Mouse (Mus musculus) forebrain, embryonic 11.5 days (tissue): ENCODE results near the gene Bik. TPM values are rescaled to one million over a fixed set of nuclear protein-coding genes. Genes with fewer than 3 reads are reported as not detected.

ENCODE experiments used
- ATAC-seq: fragments of 200-750 bp; cut with Nextera tagmentation; replicated peaks from 2 replicates; pipeline ENCODE4 v1.8.0; 2017; ENCODE audit warnings: moderate TSS enrichment; ENCODE audit not compliant: low FRiP score
- DNase-seq: peaks from one replicate; pipeline ENCODE4 v3.0.0-alpha.2; 2017; ENCODE audit warnings: low spot score
- H3K27ac ChIP-seq: fragments of 300-500 bp; sonication (generic); 2 replicates; pipeline ENCODE4 v1.5.1; 2014; ENCODE audit warnings: low read depth, low read length
- H3K27me3 ChIP-seq: fragments of 300-500 bp; sonication (generic); 2 replicates; pipeline ENCODE4 v1.6.1; 2014; ENCODE audit warnings: mild to moderate bottlenecking, low read length, mixed read lengths; ENCODE audit not compliant: control insufficient read depth, insufficient read depth
- H3K36me3 ChIP-seq: fragments of 300-500 bp; sonication (generic); 2 replicates; pipeline ENCODE4 v1.6.1; 2014; ENCODE audit warnings: mild to moderate bottlenecking, low read length, moderate library complexity, mixed read lengths; ENCODE audit not compliant: control insufficient read depth, insufficient read depth
- H3K4me1 ChIP-seq: fragments of 300-500 bp; sonication (generic); replicated peaks from 2 replicates; pipeline ENCODE4 v1.6.1; 2014; ENCODE audit warnings: low read length, mixed read lengths; ENCODE audit not compliant: control insufficient read depth, insufficient read depth
- H3K4me2 ChIP-seq: fragments of 300-500 bp; sonication (generic); 2 replicates; pipeline ENCODE4 v1.6.1; 2014; ENCODE audit warnings: low read depth, mild to moderate bottlenecking, low read length, moderate library complexity, mixed read lengths; ENCODE audit not compliant: severe bottlenecking
- H3K4me3 ChIP-seq: fragments of 300-500 bp; sonication (generic); 2 replicates; pipeline ENCODE4 v1.5.1; 2014; ENCODE audit warnings: low read depth, low read length
- H3K9ac ChIP-seq: fragments of 300-500 bp; sonication (generic); 2 replicates; pipeline ENCODE4 v1.6.1; 2014; ENCODE audit warnings: low read length
- H3K9me3 ChIP-seq: fragments of 300-500 bp; sonication (generic); 2 replicates; pipeline ENCODE4 v1.6.1; 2016; ENCODE audit warnings: low read length, mixed read lengths; ENCODE audit not compliant: control insufficient read depth
- WGBS: fragments of 180-500 bp; shearing (Covaris S2); extraction: QIAGEN DNeasy Blood & Tissue Kit; methylation state at CpG from one replicate; pipeline ENCODE4 v1.1.7; 2014; 5-methylcytosine and 5-hydroxymethylcytosine counted together
- polyA plus RNA-seq: library from polyadenylated mRNA; unstranded; fragments of >200 nt; fragmentation: Nextera tagmentation; extraction: Ambion mirVana; gene quantifications from 2 replicates; pipeline ENCODE4 v1.2.1, GENCODE M21; 2014

Gene Bik
- polyA plus RNA-seq, 1 experiment from 2014 or later, result 2.3 TPM

DNA sequence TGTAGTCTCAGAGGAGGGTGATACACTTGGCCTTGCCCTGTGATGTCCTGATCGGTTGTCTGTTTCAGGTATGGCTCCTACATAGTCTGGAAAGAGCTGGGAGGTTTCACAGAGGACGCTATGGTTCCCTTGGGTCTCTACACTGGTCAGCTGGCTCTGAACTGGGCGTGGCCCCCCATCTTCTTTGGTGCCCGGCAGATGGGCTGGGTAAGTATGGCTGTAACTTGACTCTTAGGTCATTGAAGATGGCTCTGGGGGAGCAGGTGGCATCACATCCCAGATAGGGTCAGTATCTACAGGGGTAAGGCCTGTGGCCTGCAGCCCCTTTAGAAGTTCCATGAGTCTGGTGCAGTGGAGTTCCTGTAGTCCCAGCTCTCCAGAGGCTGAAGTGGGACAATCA, 45.5 kb downstream of the Bik start:
- no peaks in the 10 kb centered on the region for H3K9me3 ChIP-seq
- no peaks in the 10 kb centered on the region for H3K27me3 ChIP-seq
- no peak overlapping the region for H3K9ac ChIP-seq
- no peak overlapping the region for H3K4me3 ChIP-seq
- no peaks in the 10 kb centered on the region for H3K4me1 ChIP-seq
- no peak overlapping the region for H3K4me2 ChIP-seq
- H3K27ac ChIP-seq, result no peak overlapping the region
- ATAC-seq (no peak), DNase-seq (no peak)
- 92% methylated on average over 4 of the region's 4 CpGs for WGBS
- H3K36me3 ChIP-seq, result peaks cover 5% of the 10 kb centered on the region; the same call in 1 of the 2 replicates

- 93% methylated on average over 12 of the region's 12 CpGs for WGBS
- Histone ChIP-seq H3K36me3 (peaks cover 8% of the 10 kb centered on the region; the same call in 1 of the 2 replicates), H3K9ac (no peak overlapping the region), H3K4me2 (no peak overlapping the region), H3K4me1 (no peaks in the 10 kb centered on the region), H3K4me3 (no peak overlapping the region), H3K27me3 (no peaks in the 10 kb centered on the region), H3K27ac (no peak overlapping the region), H3K9me3 (no peaks in the 10 kb centered on the region)
- no peak for ATAC-seq
- no peak for DNase-seq
Measured at GRCm38 (mm10) chr15:83573606-83574005, 46.9 kb downstream of the Bik start.

DNA sequence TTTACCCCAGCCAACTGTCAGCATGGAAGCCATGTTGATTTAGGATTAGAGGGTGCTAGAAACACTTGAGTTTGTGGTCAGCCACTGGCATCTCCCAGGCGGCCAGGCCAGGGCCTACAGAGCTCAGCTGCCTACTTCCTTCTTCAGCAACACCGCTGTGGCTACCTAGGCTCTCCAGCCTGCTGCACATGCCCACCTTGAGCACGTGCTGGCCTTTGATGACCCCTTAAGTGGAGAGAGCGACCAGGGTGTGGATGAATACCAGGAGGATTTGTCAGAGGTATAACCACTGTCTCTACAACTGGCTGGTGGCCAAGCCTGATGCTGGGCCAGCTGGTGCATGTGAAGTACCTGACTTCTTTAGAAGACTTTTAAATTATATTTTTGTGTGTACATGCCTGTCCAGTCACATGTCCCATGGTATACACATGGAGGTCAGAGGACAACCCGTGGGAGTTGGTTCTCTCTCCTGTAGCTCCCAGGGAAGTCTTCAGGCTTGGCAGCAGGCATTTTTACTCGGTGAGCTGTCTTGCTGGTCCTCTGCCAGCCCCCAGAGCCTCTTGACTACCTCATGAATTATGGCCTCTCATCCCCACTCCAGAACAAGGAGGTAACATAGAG, 48.2 kb downstream of the Bik start:
- H3K4me1 ChIP-seq, result no peaks in the 10 kb centered on the region
- no peak overlapping the region for H3K4me3 ChIP-seq
- no peak for ATAC-seq
- no peak overlapping the region for H3K4me2 ChIP-seq
- WGBS, result 88% methylated on average over 6 of the region's 6 CpGs
- no peaks in the 10 kb centered on the region for H3K9me3 ChIP-seq
- H3K9ac ChIP-seq, result no peak overlapping the region
- H3K36me3 ChIP-seq, result peaks cover 13% of the 10 kb centered on the region; the same call in 1 of the 2 replicates
- H3K27ac ChIP-seq, result no peak overlapping the region
- no peaks in the 10 kb centered on the region for H3K27me3 ChIP-seq
- DNase-seq, result no peak

DNA sequence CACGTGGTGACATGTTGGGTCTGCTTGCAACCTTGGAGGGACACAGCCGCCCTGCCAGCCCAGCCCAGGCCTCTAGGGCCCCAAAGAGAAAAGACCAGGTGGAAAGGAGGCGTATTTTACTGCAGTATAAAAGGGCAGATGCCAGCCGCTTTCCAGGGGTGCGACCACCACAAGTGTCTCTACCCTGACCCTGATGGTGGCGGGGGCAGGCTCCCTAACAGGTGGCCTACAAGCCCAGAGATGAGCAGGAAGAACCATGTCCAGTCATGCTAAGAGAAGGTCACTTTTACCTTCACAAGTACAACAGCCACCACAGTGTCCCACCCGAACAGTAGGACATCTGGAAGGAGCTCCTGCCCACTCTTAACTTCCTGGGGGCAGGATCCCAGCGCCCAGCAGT, 48.9 kb downstream of the Bik start:
- Histone ChIP-seq H3K4me1 (no peaks in the 10 kb centered on the region), H3K27ac (no peak overlapping the region), H3K4me3 (no peak overlapping the region), H3K9me3 (no peaks in the 10 kb centered on the region), H3K36me3 (peaks cover 16% of the 10 kb centered on the region; the same call in 1 of the 2 replicates), H3K4me2 (no peak overlapping the region), H3K27me3 (no peaks in the 10 kb centered on the region), H3K9ac (no peak overlapping the region)
- no peak for ATAC-seq
- DNase-seq, result no peak
- WGBS, result 96% methylated on average over 8 of the region's 8 CpGs

DNA sequence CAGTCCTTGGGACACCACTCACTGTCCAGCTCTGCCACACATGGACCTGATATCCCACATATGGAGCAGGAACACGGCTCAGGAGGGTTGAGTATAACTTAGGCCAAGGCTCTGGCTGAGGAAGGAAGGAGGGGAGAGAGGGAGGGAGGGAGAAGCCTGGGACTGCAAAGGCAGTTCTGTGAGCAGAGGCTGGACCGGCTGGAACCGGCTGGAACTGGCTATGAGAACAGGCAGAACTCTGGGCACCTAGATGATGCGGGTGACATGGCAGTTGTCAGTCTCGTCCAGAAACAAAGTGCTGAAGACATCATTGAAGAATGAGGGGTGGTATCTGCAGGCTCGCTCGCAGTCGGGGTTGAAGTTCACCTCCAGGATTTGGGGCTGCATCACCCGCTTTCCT, 50.0 kb downstream of the Bik start:
- H3K27ac ChIP-seq, result no peak overlapping the region
- no peaks in the 10 kb centered on the region for H3K4me1 ChIP-seq
- no peaks in the 10 kb centered on the region for H3K27me3 ChIP-seq
- no peak for ATAC-seq
- no peak overlapping the region for H3K9ac ChIP-seq
- H3K36me3 ChIP-seq, result peaks cover 24% of the 10 kb centered on the region
- no peaks in the 10 kb centered on the region for H3K9me3 ChIP-seq
- no peak overlapping the region for H3K4me2 ChIP-seq
- H3K4me3 ChIP-seq, result no peak overlapping the region
- no peak for DNase-seq
- 93% methylated on average over 9 of the region's 9 CpGs for WGBS

- no peak for ATAC-seq
- no peak overlapping the region for H3K9ac ChIP-seq
- no peak overlapping the region for H3K27ac ChIP-seq
- no peaks in the 10 kb centered on the region for H3K27me3 ChIP-seq
- H3K4me2 ChIP-seq, result no peak overlapping the region
- H3K4me3 ChIP-seq, result no peak overlapping the region
- H3K9me3 ChIP-seq, result no peaks in the 10 kb centered on the region
- H3K4me1 ChIP-seq, result no peaks in the 10 kb centered on the region
- no peak for DNase-seq
- H3K36me3 ChIP-seq, result peaks cover 38% of the 10 kb centered on the region
- 84% methylated on average over 4 of the region's 4 CpGs for WGBS
Measured at GRCm38 (mm10) chr15:83582931-83583330, 56.3 kb downstream of the Bik start.

DNA sequence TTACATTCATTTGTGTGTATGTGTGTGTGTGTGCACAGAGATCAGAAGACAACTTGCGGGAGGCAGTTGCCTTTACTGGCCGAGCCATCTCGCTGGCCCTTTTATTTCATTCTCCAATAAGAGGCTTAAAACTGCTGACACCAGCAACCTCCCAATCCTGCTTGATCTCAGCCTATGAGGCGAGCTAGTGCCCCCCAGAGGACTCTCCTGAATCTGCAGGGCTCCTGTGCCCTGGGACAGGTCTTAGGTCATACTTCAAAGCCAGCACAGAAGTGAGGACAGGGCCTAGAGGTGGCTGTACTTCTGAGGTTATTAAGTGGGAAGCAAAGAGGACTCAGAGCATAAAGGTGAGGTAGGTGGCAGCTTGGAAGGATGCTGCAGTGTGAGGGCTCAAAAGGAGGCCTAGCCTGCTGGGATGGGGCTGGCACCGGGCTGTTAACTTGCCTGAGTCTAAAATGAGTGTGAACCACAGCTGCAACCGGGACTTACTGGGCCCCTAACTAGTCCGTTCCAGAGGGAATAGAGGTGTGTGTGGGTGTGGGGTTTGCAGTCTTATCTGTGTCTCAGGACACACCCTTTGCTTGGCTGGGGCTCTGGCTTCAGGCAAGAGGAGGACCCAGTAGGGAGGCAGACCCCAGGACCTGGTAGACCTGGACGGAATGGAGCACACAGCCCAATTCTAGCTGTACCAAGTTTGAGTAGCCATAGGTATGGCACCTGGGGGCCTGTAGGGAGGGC, 56.9 kb downstream of the Bik start:
- no peak overlapping the region for H3K4me2 ChIP-seq
- peaks cover 35% of the 10 kb centered on the region for H3K36me3 ChIP-seq
- no peaks in the 10 kb centered on the region for H3K27me3 ChIP-seq
- no peak overlapping the region for H3K9ac ChIP-seq
- WGBS, result 75% methylated on average over 8 of the region's 8 CpGs
- H3K4me1 ChIP-seq, result no peaks in the 10 kb centered on the region
- DNase-seq (no peak), ATAC-seq (no peak)
- no peak overlapping the region for H3K4me3 ChIP-seq
- H3K27ac ChIP-seq, result no peak overlapping the region
- no peaks in the 10 kb centered on the region for H3K9me3 ChIP-seq

- Histone ChIP-seq H3K9ac (no peak overlapping the region), H3K4me1 (no peaks in the 10 kb centered on the region), H3K9me3 (no peaks in the 10 kb centered on the region), H3K36me3 (peaks cover 31% of the 10 kb centered on the region), H3K4me2 (no peak overlapping the region), H3K4me3 (no peak overlapping the region), H3K27me3 (no peaks in the 10 kb centered on the region), H3K27ac (no peak overlapping the region)
- ATAC-seq (no peak), DNase-seq (no peak)
- WGBS, result 88% methylated on average over 6 of the region's 6 CpGs
Measured at GRCm38 (mm10) chr15:83584741-83585220, 58.1 kb downstream of the Bik start.
